Mouse (Mus musculus) brain, embryonic 18.5 days (tissue): ENCODE measurements around the gene Astn2.

Experiments
- DNase-seq: peaks from one replicate; pipeline ENCODE4 v3.0.0-alpha.2; 2012; ENCODE audit warnings: low read depth, low spot score

The Astn2 gene

GRCm38 (mm10) chr4:65972395-65972794 lies 432.0 kb downstream of the Astn2 start:
- DNase-seq, result no peak

DNA sequence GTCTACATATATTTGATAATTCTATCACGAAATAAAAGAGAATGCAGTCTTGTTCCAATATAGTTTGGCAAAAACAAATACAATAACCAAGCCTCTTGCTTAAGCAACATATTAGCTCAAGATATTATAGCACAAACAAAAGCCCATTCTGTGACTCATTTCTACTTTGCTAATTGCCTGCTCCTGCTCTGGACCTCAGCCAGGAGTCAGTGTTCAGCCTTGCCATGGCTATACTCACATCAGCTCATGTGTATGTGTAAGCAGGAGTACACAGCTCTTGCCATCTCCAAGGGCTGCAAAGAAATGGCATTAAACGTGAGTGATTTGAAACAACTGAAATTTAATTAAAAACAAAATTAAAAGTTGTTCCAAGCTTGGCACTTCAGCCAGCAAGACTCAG lies 435.1 kb downstream of the Astn2 start:
- DNase-seq, result no peak

DNA sequence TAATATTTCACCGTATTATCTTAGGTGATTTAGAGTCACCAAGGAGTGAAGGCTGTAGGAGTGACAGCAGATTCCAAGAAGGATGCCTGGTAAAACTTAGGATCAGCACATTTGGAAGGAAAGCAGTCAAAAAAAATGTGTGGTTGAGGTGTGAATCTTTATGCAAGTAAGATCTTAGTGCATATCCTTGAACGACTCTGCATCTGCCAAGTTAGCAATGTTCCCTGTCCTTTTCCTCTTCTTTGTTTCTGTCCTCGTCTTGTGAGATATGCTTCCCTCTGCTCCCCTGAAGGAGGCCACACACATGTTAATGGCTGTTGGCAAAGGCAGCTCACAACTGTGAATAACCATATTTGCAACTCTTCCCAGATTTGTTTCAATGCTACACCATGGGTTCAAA lies 439.8 kb downstream of the Astn2 start:
- DNase-seq, result no peak

DNA sequence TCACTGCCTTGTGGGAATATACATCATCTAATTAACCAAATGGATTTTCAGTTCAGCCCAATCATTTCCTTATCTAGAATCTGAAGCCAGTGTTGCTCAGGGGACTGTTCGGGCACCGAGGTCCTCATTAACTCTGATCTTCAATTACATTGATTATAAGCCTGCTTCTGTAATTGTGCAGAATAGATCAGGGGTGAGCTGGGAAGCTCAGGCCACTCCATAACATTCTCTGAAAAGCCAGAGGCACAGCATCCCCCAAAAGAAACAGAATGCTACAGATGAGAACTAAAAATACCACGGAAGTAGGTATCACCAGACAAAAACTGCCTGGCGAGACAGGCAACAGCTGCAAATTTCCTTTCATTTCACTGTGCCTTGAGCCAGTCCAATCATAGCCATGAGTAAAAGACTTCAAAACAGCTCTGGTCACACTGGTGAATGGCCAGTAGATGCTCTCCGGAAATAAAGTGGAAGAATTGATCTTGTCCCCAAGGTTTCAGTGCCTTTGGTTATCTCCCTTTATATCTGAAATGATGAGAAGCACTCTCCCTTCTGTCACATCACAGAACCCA lies 445.1 kb downstream of the Astn2 start:
- DNase-seq, result no peak

- DNase-seq, result peak; percentile 28
Measured at GRCm38 (mm10) chr4:65958369-65959187, 445.8 kb downstream of the Astn2 start.

- DNase-seq, result no peak
Measured at GRCm38 (mm10) chr4:65951918-65952317, 452.5 kb downstream of the Astn2 start.

GRCm38 (mm10) chr4:65947141-65947649 lies 457.2 kb downstream of the Astn2 start:
- DNase-seq, result no peak

DNA sequence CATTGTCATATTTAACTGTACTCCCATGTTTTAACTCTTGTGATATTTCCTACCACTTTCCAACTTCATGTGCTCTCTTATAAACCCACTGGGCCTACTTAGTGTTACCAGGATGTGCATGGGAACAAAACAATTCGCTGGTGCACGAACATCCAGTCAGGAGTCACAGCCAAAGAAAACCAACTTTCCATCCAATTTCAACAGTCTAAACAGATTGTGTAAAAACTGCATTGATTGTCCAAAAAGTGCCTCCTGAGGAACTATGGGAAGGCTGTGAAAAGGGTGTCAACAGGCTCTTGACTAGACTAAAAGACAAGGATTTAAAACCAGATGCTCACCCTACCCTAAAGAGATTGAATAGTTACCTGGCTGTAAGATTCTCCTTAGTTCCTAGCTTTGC lies 458.4 kb downstream of the Astn2 start:
- DNase-seq, result no peak

DNA sequence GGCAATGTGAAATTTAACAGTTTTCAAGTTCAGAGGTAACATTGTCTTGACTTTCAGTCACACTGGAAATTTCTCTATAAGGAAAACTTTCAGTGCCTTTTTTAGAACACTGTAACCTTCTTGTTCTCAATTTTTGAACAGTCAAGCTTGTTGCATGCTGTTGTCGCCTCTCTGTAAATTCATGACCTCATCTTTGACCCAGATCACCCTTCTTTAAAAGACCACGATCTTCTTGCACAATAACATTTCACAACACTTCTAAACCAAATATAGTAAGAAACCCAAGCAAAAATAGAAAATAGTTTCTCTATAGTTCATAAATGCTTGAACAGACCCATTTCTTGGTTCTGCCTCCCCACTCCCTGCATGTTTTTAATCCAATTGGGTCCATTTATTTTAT lies 473.5 kb downstream of the Astn2 start:
- DNase-seq, result no peak

GRCm38 (mm10) chr4:65920294-65920693 lies 484.1 kb downstream of the Astn2 start:
- DNase-seq, result no peak

GRCm38 (mm10) chr4:65916027-65917008 lies 488.1 kb downstream of the Astn2 start:
- DNase-seq, result no peak

DNA sequence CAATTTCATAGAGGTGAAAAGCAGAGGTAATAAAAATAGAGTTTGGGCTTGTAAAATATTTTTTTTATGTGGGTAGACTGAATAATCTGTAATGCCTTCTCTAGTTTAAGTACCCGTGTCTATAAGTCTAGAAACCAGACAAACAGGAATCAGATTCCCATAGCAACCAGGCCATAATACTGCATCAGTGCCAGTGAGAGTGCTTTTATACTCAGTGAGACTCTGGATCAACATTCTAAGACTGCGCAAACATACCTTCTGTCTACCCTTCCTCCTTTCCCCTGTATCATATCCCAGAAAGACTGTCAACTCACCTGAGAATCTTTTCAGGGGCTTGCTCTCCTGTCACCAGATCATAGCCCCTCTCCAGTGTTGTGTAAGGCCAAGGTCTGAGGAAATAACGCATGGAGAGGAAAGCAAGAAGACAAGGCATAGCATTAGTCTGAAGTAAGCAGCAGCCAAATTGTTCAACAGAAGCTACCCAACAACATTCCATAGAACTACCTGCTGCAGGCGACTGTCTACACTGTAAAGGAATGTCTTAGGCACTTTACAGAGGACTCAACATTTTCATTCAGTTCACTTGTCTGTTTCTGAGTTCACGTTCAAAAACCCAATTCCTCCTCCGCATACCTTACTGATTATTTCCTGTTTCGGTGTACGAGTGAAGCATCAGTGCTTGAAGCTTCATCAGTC lies 492.0 kb downstream of the Astn2 start:
- no peak for DNase-seq

DNA sequence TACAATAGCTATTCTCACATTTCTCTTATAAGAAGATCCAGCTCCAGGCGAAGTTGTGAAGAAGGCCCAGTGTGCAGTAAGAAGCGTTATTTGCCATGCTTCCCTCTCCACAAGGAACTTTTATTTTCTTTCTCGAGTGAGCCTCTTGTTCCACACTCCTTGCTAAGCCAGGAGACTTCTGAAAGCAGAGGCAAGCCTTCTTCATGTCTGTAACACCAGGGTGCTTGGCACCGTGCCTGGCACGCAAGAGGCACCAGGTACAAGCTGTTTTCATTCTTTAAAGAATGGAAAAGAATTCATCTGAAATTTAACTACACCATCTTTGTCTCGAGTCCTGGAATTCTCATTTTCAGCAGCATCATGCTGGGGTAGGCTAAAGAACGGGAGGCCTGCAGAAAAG lies 496.8 kb downstream of the Astn2 start:
- no peak for DNase-seq

GRCm38 (mm10) chr4:65904963-65905362 lies 499.4 kb downstream of the Astn2 start:
- no peak for DNase-seq

GRCm38 (mm10) chr4:65896092-65897027 lies 508.1 kb downstream of the Astn2 start:
- no peak for DNase-seq

- no peak for DNase-seq
Measured at GRCm38 (mm10) chr4:65888332-65888993, 515.9 kb downstream of the Astn2 start.

GRCm38 (mm10) chr4:65886862-65887261 lies 517.5 kb downstream of the Astn2 start:
- DNase-seq, result no peak

GRCm38 (mm10) chr4:65885921-65886320 lies 518.5 kb downstream of the Astn2 start:
- DNase-seq, result no peak

- DNase-seq, result no peak
Measured at GRCm38 (mm10) chr4:65874236-65874781, 530.1 kb downstream of the Astn2 start.
